Comparison of ENCODE assay signal across 8 mouse cellular contexts in genomic region chr8:70527512-70528181, GRCm38 (mm10). TPM values are rescaled to one million over a fixed set of nuclear protein-coding genes. Genes with fewer than 3 reads are reported as not detected.
DNase-seq lines count a peak whose midpoint lies in the region; ATAC-seq lines count a peak whose summit lies in the region.

Gene Fkbp8, plus strand, starts transcription at chr8:70527724.
Gene Kxd1, minus strand, starts transcription at chr8:70527956.

- H3K36me3 ChIP-seq in hindbrain, embryonic 10.5 days = peaks cover 35% of the 10 kb centered on the region

- H3K27me3 ChIP-seq in hindbrain, embryonic 10.5 days (ENCODE audit: insufficient read depth, poor library complexity, severe bottlenecking) = no peaks in the 10 kb centered on the region

- peaks cover 41% of the 10 kb centered on the region for H3K4me1 ChIP-seq in hindbrain, embryonic 10.5 days (replicated peaks)

- under 1% methylated on average over 61 of the region's 61 CpGs for WGBS in hindbrain, embryonic 10.5 days

- DNase-seq in MEL-GATA-1-ER (ENCODE audit: extremely low read depth, low read depth) = peak; percentile 80
- DNase-seq in cerebellum, adult 8-10 months = peak; percentile 99
- DNase-seq in hindbrain, embryonic 10.5 days (ENCODE audit: low spot score) = peak; percentile 98
- DNase-seq in layer of hippocampus, postnatal 10 days (ENCODE audit: low spot score in 2 of 2) = peak; percentile 99 to 100
- peak; percentile 98 for DNase-seq in lung, postnatal 10 days
- DNase-seq in ovary, postnatal 36 days (ENCODE audit: low spot score) = peak; percentile 98
- DNase-seq in thymus, postnatal 25 days = peak; percentile 99

- peak within 1 kb of the TSS; percentile 99 for H3K27ac ChIP-seq in hindbrain, embryonic 10.5 days

- H3K4me3 ChIP-seq in hindbrain, embryonic 10.5 days = peak within 1 kb of the TSS; percentile 87

- H3K9me3 ChIP-seq in hindbrain, embryonic 10.5 days = no peaks in the 10 kb centered on the region

- ATAC-seq in frontal cortex, adult (ENCODE audit: low TSS enrichment) = peak; percentile 86

RNA-seq across cellular contexts. Expression of gene Fkbp8, which starts in this region (rescaled TPM):
- polyA plus RNA-seq in hindbrain, embryonic 10.5 days (2016; fragmentation: Nextera tagmentation; extraction: Ambion mirVana) = 311 and 360 TPM in 2 replicates
- total RNA-seq in layer of hippocampus, postnatal 10 days (2021) = 100 to 1,000 TPM; 337 to 361 TPM

RNA-seq across cellular contexts. Expression of gene Kxd1, which starts in this region (rescaled TPM):
- 54.3 and 57.7 TPM in 2 replicates for polyA plus RNA-seq in hindbrain, embryonic 10.5 days (2016; fragmentation: Nextera tagmentation; extraction: Ambion mirVana)
- total RNA-seq in layer of hippocampus, postnatal 10 days (2021) = 10 to 100 TPM; 33.1 to 35.3 TPM

Comparison
In these comparisons a context has a peak if more than half of its experiments do, and no peak if none do; other contexts are left out.
1. Peak in every context shown above with its lines: DNase-seq, ATAC-seq, H3K4me3 ChIP-seq and H3K27ac ChIP-seq.